Mouse (Mus musculus): ENCODE results near the gene Tas1r1.

GRCm38 (mm10) chr4:152078105-152078530, 39.8 kb upstream of the Tas1r1 start:
- TF ChIP-seq MYOD1 (IDR thresholded peaks at IDR 0.05; ENCODE audit: control insufficient read depth, insufficient read length, low read depth) (peak; percentile 79), MAX (IDR thresholded peaks at IDR 0.05) (no peak), CTCF (IDR thresholded peaks at IDR 0.05; ENCODE audit: control insufficient read depth, insufficient read depth, insufficient read length) (no peak), CEBPB (IDR thresholded peaks at IDR 0.05; ENCODE audit: low read depth) (no peak)
